Mouse (Mus musculus) cortical plate, adult 2 months (tissue): ENCODE results near the gene Arhgef3. TPM values are rescaled to one million over a fixed set of nuclear protein-coding genes. Genes with fewer than 3 reads are reported as not detected.

ENCODE experiments used
- H3K27ac ChIP-seq: fragments of 200-500 bp; 2 replicates; pipeline ENCODE4 v1.5.1; 2012; ENCODE audit warnings: low read length, control low read depth, inconsistent platforms; ENCODE audit not compliant: insufficient read depth
- H3K4me1 ChIP-seq: fragments of 200-500 bp; 2 replicates; pipeline ENCODE4 v1.6.1; 2011; ENCODE audit warnings: low read length; ENCODE audit not compliant: control insufficient read depth, insufficient read depth
- H3K4me3 ChIP-seq: fragments of 200-500 bp; 2 replicates; pipeline ENCODE4 v1.5.1; 2011; ENCODE audit warnings: mild to moderate bottlenecking, low read length, control low read depth; ENCODE audit not compliant: insufficient read depth
- CTCF ChIP-seq: fragments of 200-500 bp; IDR thresholded peaks from 2 replicates; pipeline ENCODE4 v1.5.1; 2011; ENCODE audit warnings: mild to moderate bottlenecking, control low read depth, low read length; ENCODE audit not compliant: insufficient read depth; ENCODE audit errors: extremely low read depth
- POLR2A ChIP-seq: fragments of 200-500 bp; IDR thresholded peaks from 2 replicates; pipeline ENCODE4 v1.6.1; 2011; ENCODE audit warnings: mild to moderate bottlenecking, low read length, control low read depth; ENCODE audit not compliant: insufficient read depth; ENCODE audit errors: extremely low read depth
- polyA plus RNA-seq: library from polyadenylated mRNA; depleted of rRNA; stranded (reverse); fragments of >200 nt; gene quantifications from 2 replicates; pipeline ENCODE4 v1.2.3, GENCODE M21; 2012

Arhgef3 gene
- polyA plus RNA-seq, 1 experiment: 42.9 TPM

- Histone ChIP-seq H3K27ac (no peak overlapping the region), H3K4me1 (no peaks in the 10 kb centered on the region), H3K4me3 (no peak overlapping the region)
- no peak for TF ChIP-seq POLR2A
- TF ChIP-seq CTCF: no peak
These were observed 287.9 kb downstream of the Arhgef3 start for GRCm38 (mm10) chr14:27402332-27403250.

- Histone ChIP-seq H3K27ac (no peak overlapping the region), H3K4me3 (no peak overlapping the region), H3K4me1 (no peaks in the 10 kb centered on the region)
- TF ChIP-seq POLR2A: no peak
- no peak for TF ChIP-seq CTCF
These were observed 290.8 kb downstream of the Arhgef3 start for GRCm38 (mm10) chr14:27405452-27405851.

GRCm38 (mm10) chr14:27405947-27406346 is 291.2 kb downstream of the Arhgef3 start:
- Histone ChIP-seq H3K27ac (no peak overlapping the region), H3K4me1 (no peaks in the 10 kb centered on the region), H3K4me3 (no peak overlapping the region)
- TF ChIP-seq POLR2A (no peak), CTCF (no peak)

- Histone ChIP-seq H3K4me3 (no peak overlapping the region), H3K4me1 (no peaks in the 10 kb centered on the region), H3K27ac (no peak overlapping the region)
- TF ChIP-seq POLR2A (no peak), CTCF (no peak)
These were observed 293.5 kb downstream of the Arhgef3 start for GRCm38 (mm10) chr14:27408240-27408639.

GRCm38 (mm10) chr14:27409662-27410061 is 295.0 kb downstream of the Arhgef3 start:
- Histone ChIP-seq H3K4me3 (no peak overlapping the region), H3K27ac (no peak overlapping the region), H3K4me1 (no peaks in the 10 kb centered on the region)
- TF ChIP-seq CTCF (no peak), POLR2A (no peak)

GRCm38 (mm10) chr14:27411492-27411891 is 296.8 kb downstream of the Arhgef3 start:
- Histone ChIP-seq H3K4me1 (no peaks in the 10 kb centered on the region), H3K27ac (no peak overlapping the region), H3K4me3 (no peak overlapping the region)
- TF ChIP-seq POLR2A (no peak), CTCF (no peak)

DNA sequence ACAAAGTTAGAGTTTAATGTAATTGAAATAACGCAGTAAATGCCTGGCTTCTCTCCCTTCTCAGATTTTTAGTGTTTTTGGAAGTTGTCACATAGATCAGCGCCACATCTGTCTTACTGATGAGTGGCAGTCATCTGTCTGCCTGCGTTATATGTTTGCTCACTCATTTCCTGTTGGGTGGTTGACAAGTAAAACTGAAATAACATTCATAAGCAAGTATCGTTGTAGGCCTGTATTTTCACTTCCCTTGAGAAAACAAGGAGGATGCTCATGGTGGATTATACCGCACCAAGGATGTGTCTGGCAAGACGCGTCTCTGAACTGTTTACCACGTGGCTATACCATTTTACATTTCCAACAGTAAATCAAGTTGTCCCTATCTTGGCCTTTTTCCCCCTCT is 298.0 kb downstream of the Arhgef3 start:
- H3K27ac ChIP-seq: no peak overlapping the region
- no peak overlapping the region for H3K4me3 ChIP-seq
- no peaks in the 10 kb centered on the region for H3K4me1 ChIP-seq
- TF ChIP-seq POLR2A: no peak
- no peak for TF ChIP-seq CTCF

DNA sequence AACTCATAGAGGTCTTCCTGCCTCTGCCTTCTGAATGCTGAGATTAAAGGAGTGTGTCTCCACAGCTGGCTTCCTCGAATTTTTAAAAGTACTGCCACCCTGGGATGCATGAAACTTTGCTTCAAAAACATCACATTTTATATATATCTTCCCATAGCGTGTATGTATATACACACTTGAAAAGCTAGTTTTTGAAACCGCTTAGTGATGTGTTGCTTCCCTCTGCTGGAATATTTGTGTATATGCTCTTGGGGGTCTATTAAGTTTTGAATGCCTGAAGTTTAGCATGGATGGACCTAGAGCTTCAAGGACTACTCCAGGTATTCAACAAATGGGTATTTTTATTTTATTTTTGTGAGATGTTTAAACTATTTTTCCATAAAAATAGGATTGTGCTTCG is 299.3 kb downstream of the Arhgef3 start:
- TF ChIP-seq CTCF (0 out of 2 replicates have a peak, but pooled peaks have one; percentile 7), POLR2A (no peak)
- H3K4me3 ChIP-seq: no peak overlapping the region
- H3K4me1 ChIP-seq: no peaks in the 10 kb centered on the region
- no peak overlapping the region for H3K27ac ChIP-seq

DNA sequence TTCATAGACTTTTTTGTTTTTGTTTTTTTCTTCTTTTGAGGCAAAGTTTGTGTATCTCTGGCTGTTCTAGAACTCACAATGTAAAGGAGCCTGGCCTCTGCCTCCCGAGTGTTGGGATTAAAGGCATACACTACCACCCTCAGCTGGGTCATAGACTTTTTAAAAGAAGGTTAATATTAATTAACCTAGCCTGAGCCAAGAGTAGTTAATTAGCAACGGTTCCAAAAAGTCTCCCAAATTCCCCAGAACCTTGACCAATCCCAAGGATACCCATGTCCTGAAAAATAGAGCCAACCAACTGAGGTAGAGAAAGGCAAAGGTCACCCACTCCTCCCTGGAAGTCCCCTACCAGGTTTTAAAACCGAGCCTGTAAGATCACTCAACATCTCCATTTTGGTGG is 306.1 kb downstream of the Arhgef3 start:
- Histone ChIP-seq H3K27ac (no peak overlapping the region), H3K4me1 (no peaks in the 10 kb centered on the region), H3K4me3 (no peak overlapping the region)
- TF ChIP-seq POLR2A (no peak), CTCF (no peak)

- Histone ChIP-seq H3K4me1 (no peaks in the 10 kb centered on the region), H3K4me3 (no peak overlapping the region), H3K27ac (no peak overlapping the region)
- TF ChIP-seq CTCF (no peak), POLR2A (no peak)
These were observed 307.6 kb downstream of the Arhgef3 start for GRCm38 (mm10) chr14:27422301-27422700.

- peak within 1 kb of the TSS; percentile 46 for H3K4me3 ChIP-seq
- TF ChIP-seq POLR2A (peak; percentile 57), CTCF (no peak)
- peak within 1 kb of the TSS; percentile 98 for H3K27ac ChIP-seq
- H3K4me1 ChIP-seq: no peaks in the 10 kb centered on the region
These were observed 313.9 kb downstream of the Arhgef3 start, which contains the start of gene Fam208a for GRCm38 (mm10) chr14:27428573-27428972. Gene Fam208a, plus strand, starts transcription at chr14:27428834.
